Mouse (Mus musculus): ENCODE measurements around the gene Nos1ap. TPM values are rescaled to one million over a fixed set of nuclear protein-coding genes. Genes with fewer than 3 reads are reported as not detected.

Nos1ap gene
- polyA plus RNA-seq, 1 experiment from 2014 or later, result 6.8 TPM

DNA sequence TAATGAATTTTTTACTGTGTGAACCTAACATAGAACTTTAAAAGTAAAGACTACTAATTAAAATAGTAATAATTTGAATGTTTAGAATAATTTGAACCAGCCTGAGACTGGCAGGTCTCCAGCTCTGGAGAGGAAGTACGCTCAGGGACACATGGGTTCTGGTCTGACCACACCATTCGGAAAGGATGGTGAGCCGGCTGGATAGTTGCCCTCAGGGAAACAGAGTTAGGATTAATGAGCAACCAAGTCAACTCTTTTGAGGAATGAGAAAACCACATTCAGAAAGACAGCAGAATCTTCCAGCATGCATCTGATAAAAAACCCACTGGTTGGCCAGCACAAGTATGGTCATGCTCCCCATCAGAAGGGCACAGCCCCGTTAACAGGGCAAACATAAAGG lies 69.5 kb downstream of the Nos1ap start:
- 79% methylated on average over 4 of the region's 4 CpGs for WGBS
- Histone ChIP-seq H3K4me2 (replicated peaks; ENCODE audit: low read depth) (no peak overlapping the region), H3K36me3 (ENCODE audit: control insufficient read depth, insufficient read depth, low read length) (no peaks in the 10 kb centered on the region), H3K27ac (replicated peaks) (no peak overlapping the region), H3K9ac (ENCODE audit: low read length) (no peak overlapping the region), H3K4me1 (replicated peaks; ENCODE audit: control insufficient read depth, insufficient read depth) (no peaks in the 10 kb centered on the region), H3K9me3 (ENCODE audit: control insufficient read depth, low read length) (no peaks in the 10 kb centered on the region), H3K27me3 (ENCODE audit: control insufficient read depth, insufficient read depth, low read length) (no peaks in the 10 kb centered on the region), H3K4me3 (ENCODE audit: low read depth, low read length) (no peak overlapping the region)
- TF ChIP-seq CTCF (IDR thresholded peaks at IDR 0.05; ENCODE audit: low read depth) (no peak), EP300 (optimal IDR thresholded peaks at IDR 0.05) (no peak)
- DNase-seq (ENCODE audit: low spot score) (no peak), ATAC-seq (ENCODE audit: low FRiP score, low TSS enrichment) (no peak)

DNA sequence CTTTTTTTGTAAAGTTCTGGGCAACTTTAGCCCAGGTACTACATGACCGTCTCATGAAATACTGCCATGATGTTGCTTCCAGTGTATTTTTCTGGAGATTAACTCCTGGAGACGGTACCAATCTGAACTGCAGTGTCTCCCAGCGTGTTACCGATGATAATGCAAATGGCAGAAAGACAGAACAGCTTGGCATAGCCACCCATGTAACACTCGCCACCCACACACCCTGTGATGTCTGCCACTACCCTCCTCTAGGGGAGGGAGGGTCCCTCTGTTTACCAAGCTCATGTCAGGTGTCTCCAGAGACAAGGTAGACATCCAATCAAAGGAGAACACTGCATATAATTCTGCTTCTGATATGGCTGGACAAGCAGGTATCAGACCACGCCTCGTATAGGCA lies 70.0 kb downstream of the Nos1ap start:
- no peak overlapping the region for H3K27ac ChIP-seq (replicated peaks)
- H3K27me3 ChIP-seq (ENCODE audit: control insufficient read depth, insufficient read depth, low read length), result no peaks in the 10 kb centered on the region
- TF ChIP-seq CTCF (IDR thresholded peaks at IDR 0.05; ENCODE audit: low read depth), result no peak
- no peak for TF ChIP-seq EP300 (optimal IDR thresholded peaks at IDR 0.05)
- H3K4me3 ChIP-seq (ENCODE audit: low read depth, low read length), result no peak overlapping the region
- H3K9me3 ChIP-seq (ENCODE audit: control insufficient read depth, low read length), result no peaks in the 10 kb centered on the region
- WGBS, result 94% methylated on average over 7 of the region's 7 CpGs
- DNase-seq (ENCODE audit: low spot score) (no peak), ATAC-seq (ENCODE audit: low FRiP score, low TSS enrichment) (no peak)
- H3K4me2 ChIP-seq (replicated peaks; ENCODE audit: low read depth), result no peak overlapping the region
- H3K9ac ChIP-seq (ENCODE audit: low read length), result no peak overlapping the region
- H3K36me3 ChIP-seq (ENCODE audit: control insufficient read depth, insufficient read depth, low read length), result no peaks in the 10 kb centered on the region
- H3K4me1 ChIP-seq (replicated peaks; ENCODE audit: control insufficient read depth, insufficient read depth), result no peaks in the 10 kb centered on the region

DNA sequence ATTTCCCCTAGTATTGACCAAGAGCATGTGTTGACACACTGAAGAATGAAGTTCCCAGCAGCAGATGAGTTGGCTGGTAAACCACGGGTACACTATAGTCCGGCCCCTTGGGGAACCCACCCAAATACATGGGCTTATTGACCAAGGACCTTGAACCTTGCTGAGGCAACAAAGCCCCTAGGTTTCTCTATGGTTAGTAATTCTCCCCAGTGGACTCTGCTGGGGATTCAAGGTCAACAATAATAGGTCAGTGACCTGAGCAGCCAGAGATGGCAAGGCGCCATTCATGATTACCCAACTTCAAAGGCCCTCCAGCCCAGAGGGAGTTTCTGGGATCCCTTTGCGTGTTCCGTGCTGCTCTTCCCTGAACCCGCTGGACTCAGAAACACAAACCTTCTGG lies 73.5 kb downstream of the Nos1ap start:
- H3K9ac ChIP-seq (ENCODE audit: low read length), result no peak overlapping the region
- H3K4me2 ChIP-seq (replicated peaks; ENCODE audit: low read depth), result no peak overlapping the region
- H3K4me1 ChIP-seq (replicated peaks; ENCODE audit: control insufficient read depth, insufficient read depth), result no peaks in the 10 kb centered on the region
- no peak overlapping the region for H3K27ac ChIP-seq (replicated peaks)
- TF ChIP-seq CTCF (IDR thresholded peaks at IDR 0.05; ENCODE audit: low read depth) (no peak), EP300 (optimal IDR thresholded peaks at IDR 0.05) (no peak)
- no peaks in the 10 kb centered on the region for H3K36me3 ChIP-seq (ENCODE audit: control insufficient read depth, insufficient read depth, low read length)
- no peak for DNase-seq (ENCODE audit: low spot score)
- ATAC-seq (ENCODE audit: low FRiP score, low TSS enrichment), result no peak; the same call in 1 of the 2 replicates
- H3K9me3 ChIP-seq (ENCODE audit: control insufficient read depth, low read length), result no peaks in the 10 kb centered on the region
- 82% methylated on average over 6 of the region's 6 CpGs for WGBS
- H3K27me3 ChIP-seq (ENCODE audit: control insufficient read depth, insufficient read depth, low read length), result no peaks in the 10 kb centered on the region
- no peak overlapping the region for H3K4me3 ChIP-seq (ENCODE audit: low read depth, low read length)

DNA sequence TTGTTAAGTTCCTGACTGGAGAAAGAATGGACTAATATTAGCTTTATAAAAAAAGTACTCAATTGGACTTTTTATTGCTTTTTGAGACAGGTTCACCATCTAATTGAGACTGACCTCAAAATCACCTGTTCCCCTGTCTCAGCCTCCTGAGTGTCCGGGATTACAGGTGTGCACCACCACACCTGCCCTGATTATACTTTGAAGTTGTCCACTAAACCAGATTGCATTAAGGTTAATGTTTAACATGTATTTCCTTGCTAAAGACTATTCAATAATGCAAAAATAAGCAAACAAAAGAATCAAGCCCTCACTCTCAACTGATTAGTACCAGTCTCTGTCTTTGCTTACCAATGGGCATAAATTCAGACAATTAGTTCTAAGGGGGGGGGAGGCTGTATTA lies 74.2 kb downstream of the Nos1ap start:
- Histone ChIP-seq H3K27ac (replicated peaks) (no peak overlapping the region), H3K4me3 (ENCODE audit: low read depth, low read length) (no peak overlapping the region), H3K27me3 (ENCODE audit: control insufficient read depth, insufficient read depth, low read length) (no peaks in the 10 kb centered on the region), H3K9me3 (ENCODE audit: control insufficient read depth, low read length) (no peaks in the 10 kb centered on the region), H3K36me3 (ENCODE audit: control insufficient read depth, insufficient read depth, low read length) (no peaks in the 10 kb centered on the region), H3K4me2 (replicated peaks; ENCODE audit: low read depth) (no peak overlapping the region), H3K9ac (ENCODE audit: low read length) (no peak overlapping the region), H3K4me1 (replicated peaks; ENCODE audit: control insufficient read depth, insufficient read depth) (no peaks in the 10 kb centered on the region)
- TF ChIP-seq EP300 (optimal IDR thresholded peaks at IDR 0.05), result no peak
- no peak for TF ChIP-seq CTCF (IDR thresholded peaks at IDR 0.05; ENCODE audit: low read depth)
- ATAC-seq (ENCODE audit: low FRiP score, low TSS enrichment) (no peak), DNase-seq (ENCODE audit: low spot score) (no peak)
- WGBS, result 55% methylated on average over 1 of the region's 1 CpGs

DNA sequence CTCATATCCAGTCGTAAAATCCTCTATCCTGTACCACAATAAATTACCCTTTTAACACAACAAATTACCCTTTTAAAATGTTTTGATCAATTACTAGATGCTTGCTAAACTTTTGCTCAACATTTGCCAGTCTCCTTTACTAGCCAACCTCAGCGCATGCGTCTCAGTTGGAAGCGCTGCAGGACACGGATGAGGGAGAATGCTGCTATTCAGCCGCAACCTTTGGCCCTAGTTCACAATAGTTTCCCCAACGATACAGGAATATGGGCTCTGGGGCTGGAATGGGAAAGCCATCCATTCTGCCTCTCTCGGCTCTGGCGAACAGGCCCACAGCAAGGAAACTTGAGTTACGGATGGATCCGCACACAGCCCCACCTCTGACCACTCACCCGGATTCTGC lies 75.4 kb downstream of the Nos1ap start:
- no peaks in the 10 kb centered on the region for H3K9me3 ChIP-seq (ENCODE audit: control insufficient read depth, low read length)
- ATAC-seq (ENCODE audit: low FRiP score, low TSS enrichment) (no peak), DNase-seq (ENCODE audit: low spot score) (no peak)
- no peaks in the 10 kb centered on the region for H3K27me3 ChIP-seq (ENCODE audit: control insufficient read depth, insufficient read depth, low read length)
- no peak for TF ChIP-seq CTCF (IDR thresholded peaks at IDR 0.05; ENCODE audit: low read depth)
- no peak for TF ChIP-seq EP300 (optimal IDR thresholded peaks at IDR 0.05)
- no peak overlapping the region for H3K27ac ChIP-seq (replicated peaks)
- no peak overlapping the region for H3K4me3 ChIP-seq (ENCODE audit: low read depth, low read length)
- H3K9ac ChIP-seq (ENCODE audit: low read length), result no peak overlapping the region
- no peaks in the 10 kb centered on the region for H3K36me3 ChIP-seq (ENCODE audit: control insufficient read depth, insufficient read depth, low read length)
- H3K4me1 ChIP-seq (replicated peaks; ENCODE audit: control insufficient read depth, insufficient read depth), result no peaks in the 10 kb centered on the region
- H3K4me2 ChIP-seq (replicated peaks; ENCODE audit: low read depth), result no peak overlapping the region
- WGBS, result 86% methylated on average over 12 of the region's 12 CpGs

DNA sequence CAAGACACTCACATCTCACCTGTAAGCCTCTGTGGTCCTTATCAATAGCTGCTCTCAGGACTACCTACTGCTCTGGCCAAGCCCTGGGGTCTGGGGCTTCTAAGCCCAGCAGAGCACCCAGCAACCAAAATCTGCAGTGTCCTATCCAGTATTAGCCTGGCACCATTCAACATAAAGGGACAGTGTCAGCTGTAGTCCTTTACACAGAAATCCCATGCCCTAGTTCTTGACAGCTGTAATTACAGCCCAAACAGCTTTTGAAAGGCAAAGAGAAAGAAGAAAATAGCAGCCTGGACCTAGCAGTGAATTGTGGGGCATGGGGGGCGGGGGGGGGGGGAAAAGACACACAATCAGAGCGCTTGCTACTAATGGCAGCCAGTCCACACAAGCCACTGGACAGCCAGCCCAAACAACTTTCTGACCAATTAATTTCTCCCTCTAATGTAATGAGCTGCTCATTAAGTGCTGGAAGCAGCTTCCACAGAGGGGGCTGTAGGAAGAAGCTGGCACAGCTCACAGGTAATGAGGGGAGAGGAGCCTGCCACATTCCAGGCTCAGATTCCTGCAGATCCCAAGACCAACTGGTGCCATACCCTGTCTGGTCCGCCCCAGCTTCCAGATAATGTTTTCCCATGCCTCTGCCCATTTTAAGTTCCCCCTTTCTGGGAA lies 77.1 kb downstream of the Nos1ap start:
- no peaks in the 10 kb centered on the region for H3K4me1 ChIP-seq (replicated peaks; ENCODE audit: control insufficient read depth, insufficient read depth)
- no peak overlapping the region for H3K27ac ChIP-seq (replicated peaks)
- H3K4me2 ChIP-seq (replicated peaks; ENCODE audit: low read depth), result no peak overlapping the region
- H3K4me3 ChIP-seq (ENCODE audit: low read depth, low read length), result no peak overlapping the region
- no peaks in the 10 kb centered on the region for H3K9me3 ChIP-seq (ENCODE audit: control insufficient read depth, low read length)
- ATAC-seq (ENCODE audit: low FRiP score, low TSS enrichment), result no peak
- no peaks in the 10 kb centered on the region for H3K36me3 ChIP-seq (ENCODE audit: control insufficient read depth, insufficient read depth, low read length)
- H3K27me3 ChIP-seq (ENCODE audit: control insufficient read depth, insufficient read depth, low read length), result no peaks in the 10 kb centered on the region
- no peak overlapping the region for H3K9ac ChIP-seq (ENCODE audit: low read length)
- WGBS, result 69% methylated on average over 3 of the region's 3 CpGs
- no peak for DNase-seq (ENCODE audit: low spot score)
- TF ChIP-seq EP300 (optimal IDR thresholded peaks at IDR 0.05) (no peak), CTCF (IDR thresholded peaks at IDR 0.05; ENCODE audit: low read depth) (no peak)
